Mouse (Mus musculus) neural tube, embryonic 11.5 days (tissue): ENCODE measurements at regions not wholly inside any gene's neighbourhood (a gene's known extent, or its start where the extent isn't known, plus 50 kb on each side); places are given as distances from the start of the nearest gene placed in this dataset.
"Not testable (repeated sequence)": the region's sequence is repeated elsewhere in the genome, so short reads cannot be mapped to it uniquely, and the experiment has no call there.

Experiments
- ATAC-seq: fragments of 200-750 bp; cut with Nextera tagmentation; 2 replicates; pipeline ENCODE4 v1.8.0; 2017; ENCODE audit warnings: moderate number of reproducible peaks, mild to moderate bottlenecking, moderate TSS enrichment, moderate library complexity; ENCODE audit not compliant: insufficient read depth, low FRiP score, low TSS enrichment
- DNase-seq: peaks from one replicate; pipeline ENCODE4 v3.0.0-alpha.2; 2015; ENCODE audit warnings: low spot score
- H3K27ac ChIP-seq: fragments of 300-500 bp; sonication (generic); 2 replicates; pipeline ENCODE4 v1.5.1; 2014; ENCODE audit warnings: low read depth, mild to moderate bottlenecking, low read length
- H3K27me3 ChIP-seq: fragments of 300-500 bp; sonication (generic); 2 replicates; pipeline ENCODE4 v1.6.1; 2014; ENCODE audit warnings: mild to moderate bottlenecking, low read length, mixed read lengths; ENCODE audit not compliant: control insufficient read depth, insufficient read depth
- H3K36me3 ChIP-seq: fragments of 300-500 bp; sonication (generic); 2 replicates; pipeline ENCODE4 v1.6.1; 2014; ENCODE audit warnings: mild to moderate bottlenecking, low read length, moderate library complexity, mixed read lengths; ENCODE audit not compliant: control insufficient read depth, insufficient read depth
- H3K4me1 ChIP-seq: fragments of 300-500 bp; sonication (generic); 2 replicates; pipeline ENCODE4 v1.6.1; 2014; ENCODE audit warnings: low read length, mixed read lengths; ENCODE audit not compliant: control insufficient read depth, insufficient read depth
- H3K4me2 ChIP-seq: fragments of 300-500 bp; sonication (generic); 2 replicates; pipeline ENCODE4 v1.6.1; 2014; ENCODE audit warnings: low read depth, mild to moderate bottlenecking, moderate library complexity
- H3K4me3 ChIP-seq: fragments of 300-500 bp; sonication (generic); 2 replicates; pipeline ENCODE4 v1.5.1; 2014; ENCODE audit warnings: low read depth, low read length
- H3K9ac ChIP-seq: fragments of 300-500 bp; sonication (generic); 2 replicates; pipeline ENCODE4 v1.6.1; 2014; ENCODE audit warnings: mild to moderate bottlenecking, low read length
- H3K9me3 ChIP-seq: fragments of 300-500 bp; sonication (generic); 2 replicates; pipeline ENCODE4 v1.6.1; 2016; ENCODE audit warnings: low read length; ENCODE audit not compliant: control insufficient read depth
- WGBS: fragments of 180-500 bp; shearing (Covaris S2); extraction: QIAGEN DNeasy Blood & Tissue Kit; methylation state at CpG from one replicate; pipeline ENCODE4 v1.1.7; 2014; 5-methylcytosine and 5-hydroxymethylcytosine counted together

GRCm38 (mm10) chr10:96214285-96214684, 77.9 kb downstream of the Gm5426 start:
- no peak overlapping the region for H3K9ac ChIP-seq
- no peaks in the 10 kb centered on the region for H3K36me3 ChIP-seq
- H3K4me3 ChIP-seq, result no peak overlapping the region
- 66% methylated on average over 7 of the region's 7 CpGs for WGBS
- H3K9me3 ChIP-seq, result no peaks in the 10 kb centered on the region
- ATAC-seq, result 0 out of 2 replicates have a peak, but pooled peaks have one; percentile 35
- H3K4me1 ChIP-seq, result no peaks in the 10 kb centered on the region
- H3K27me3 ChIP-seq, result no peaks in the 10 kb centered on the region
- H3K4me2 ChIP-seq, result no peak overlapping the region
- no peak overlapping the region for H3K27ac ChIP-seq
- DNase-seq, result no peak

GRCm38 (mm10) chr10:96214946-96215345, 78.5 kb downstream of the Gm5426 start:
- Histone ChIP-seq H3K4me3 (no peak overlapping the region), H3K9me3 (no peaks in the 10 kb centered on the region), H3K36me3 (no peaks in the 10 kb centered on the region), H3K4me1 (no peaks in the 10 kb centered on the region), H3K4me2 (no peak overlapping the region), H3K27ac (no peak overlapping the region), H3K27me3 (no peaks in the 10 kb centered on the region), H3K9ac (no peak overlapping the region)
- DNase-seq, result no peak
- 79% methylated on average over 6 of the region's 6 CpGs for WGBS
- no peak for ATAC-seq

- H3K27ac ChIP-seq, result no peak overlapping the region
- H3K36me3 ChIP-seq, result no peaks in the 10 kb centered on the region
- no peak overlapping the region for H3K4me3 ChIP-seq
- ATAC-seq (no peak), DNase-seq (no peak)
- WGBS, result 82% methylated on average over 4 of the region's 4 CpGs
- H3K4me1 ChIP-seq, result no peaks in the 10 kb centered on the region
- no peaks in the 10 kb centered on the region for H3K27me3 ChIP-seq
- H3K9ac ChIP-seq, result no peak overlapping the region
- no peak overlapping the region for H3K4me2 ChIP-seq
- no peaks in the 10 kb centered on the region for H3K9me3 ChIP-seq
Measured at GRCm38 (mm10) chr10:96220731-96221130, 84.3 kb downstream of the Gm5426 start.

GRCm38 (mm10) chr10:96230391-96230790, 94.0 kb downstream of the Gm5426 start:
- DNase-seq, result no peak
- 86% methylated on average over 8 of the region's 8 CpGs for WGBS
- no peak for ATAC-seq
- no peaks in the 10 kb centered on the region for H3K27me3 ChIP-seq
- no peak overlapping the region for H3K4me3 ChIP-seq
- H3K36me3 ChIP-seq, result no peaks in the 10 kb centered on the region
- H3K4me2 ChIP-seq, result no peak overlapping the region
- no peaks in the 10 kb centered on the region for H3K9me3 ChIP-seq
- no peak overlapping the region for H3K9ac ChIP-seq
- no peaks in the 10 kb centered on the region for H3K4me1 ChIP-seq
- H3K27ac ChIP-seq, result no peak overlapping the region

GRCm38 (mm10) chr10:96231309-96231708, 94.9 kb downstream of the Gm5426 start:
- ATAC-seq, result no peak
- H3K4me3 ChIP-seq, result no peak overlapping the region
- no peak for DNase-seq
- no peak overlapping the region for H3K27ac ChIP-seq
- no peaks in the 10 kb centered on the region for H3K4me1 ChIP-seq
- no peak overlapping the region for H3K9ac ChIP-seq
- H3K9me3 ChIP-seq, result no peaks in the 10 kb centered on the region
- no peak overlapping the region for H3K4me2 ChIP-seq
- no peaks in the 10 kb centered on the region for H3K36me3 ChIP-seq
- no peaks in the 10 kb centered on the region for H3K27me3 ChIP-seq
- WGBS, result 82% methylated on average over 6 of the region's 6 CpGs

- DNase-seq, result no peak
- H3K36me3 ChIP-seq, result no peaks in the 10 kb centered on the region
- H3K27ac ChIP-seq, result no peak overlapping the region
- no peaks in the 10 kb centered on the region for H3K9me3 ChIP-seq
- no peaks in the 10 kb centered on the region for H3K27me3 ChIP-seq
- ATAC-seq, result no peak
- 59% methylated on average over 1 of the region's 1 CpGs for WGBS
- H3K4me2 ChIP-seq, result no peak overlapping the region
- no peaks in the 10 kb centered on the region for H3K4me1 ChIP-seq
- no peak overlapping the region for H3K4me3 ChIP-seq
- H3K9ac ChIP-seq, result no peak overlapping the region
Measured at GRCm38 (mm10) chr10:96232889-96233288, 96.5 kb downstream of the Gm5426 start.

- Histone ChIP-seq H3K9ac (no peak overlapping the region), H3K4me2 (no peak overlapping the region), H3K27ac (no peak overlapping the region), H3K4me1 (no peaks in the 10 kb centered on the region), H3K36me3 (no peaks in the 10 kb centered on the region), H3K4me3 (no peak overlapping the region), H3K27me3 (no peaks in the 10 kb centered on the region), H3K9me3 (no peaks in the 10 kb centered on the region)
- WGBS, result 59% methylated on average over 9 of the region's 10 CpGs
- ATAC-seq (no peak), DNase-seq (no peak)
Measured at GRCm38 (mm10) chr10:96234564-96235412, 98.4 kb downstream of the Gm5426 start.

GRCm38 (mm10) chr10:96236031-96236430, 99.6 kb downstream of the Gm5426 start:
- 73% methylated on average over 4 of the region's 4 CpGs for WGBS
- H3K9ac ChIP-seq, H3K9me3 ChIP-seq, H3K27me3 ChIP-seq, H3K4me2 ChIP-seq, DNase-seq, H3K36me3 ChIP-seq, H3K27ac ChIP-seq, ATAC-seq, H3K4me1 ChIP-seq, H3K4me3 ChIP-seq: not testable (repeated sequence)

- Histone ChIP-seq H3K9me3 (no peaks in the 10 kb centered on the region), H3K4me2 (no peak overlapping the region), H3K27me3 (no peaks in the 10 kb centered on the region), H3K9ac (no peak overlapping the region), H3K36me3 (no peaks in the 10 kb centered on the region), H3K4me3 (no peak overlapping the region), H3K27ac (no peak overlapping the region), H3K4me1 (no peaks in the 10 kb centered on the region)
- ATAC-seq (no peak), DNase-seq (no peak)
- 91% methylated on average over 6 of the region's 6 CpGs for WGBS
Measured at GRCm38 (mm10) chr10:96236777-96237373, 100.5 kb downstream of the Gm5426 start.
